Mouse (Mus musculus) frontal cortex, adult 2 months (tissue): Measurements from ENCODE around the gene Nfxl1. TPM values are rescaled to one million over a fixed set of nuclear protein-coding genes. Genes with fewer than 3 reads are reported as not detected.
"Not testable (repeated sequence)": the region's sequence is repeated elsewhere in the genome, so short reads cannot be mapped to it uniquely, and the experiment has no call there.

Experiments used
- DNase-seq, 2 experiments: peaks; one replicate each; pipeline ENCODE4 v3.0.0; 2022; ENCODE audit warnings: low spot score in 1 of 2; ENCODE audit errors: extremely low spot score in 1 of 2
- polyA plus RNA-seq: library from polyadenylated mRNA; depleted of rRNA; stranded (reverse); fragments of >200 nt; gene quantifications from 2 replicates; pipeline ENCODE4 v1.2.3, GENCODE M21; 2012; rRNA removed

The Nfxl1 gene
- polyA plus RNA-seq = 11.9 and 12.3 TPM in 2 replicates

DNA sequence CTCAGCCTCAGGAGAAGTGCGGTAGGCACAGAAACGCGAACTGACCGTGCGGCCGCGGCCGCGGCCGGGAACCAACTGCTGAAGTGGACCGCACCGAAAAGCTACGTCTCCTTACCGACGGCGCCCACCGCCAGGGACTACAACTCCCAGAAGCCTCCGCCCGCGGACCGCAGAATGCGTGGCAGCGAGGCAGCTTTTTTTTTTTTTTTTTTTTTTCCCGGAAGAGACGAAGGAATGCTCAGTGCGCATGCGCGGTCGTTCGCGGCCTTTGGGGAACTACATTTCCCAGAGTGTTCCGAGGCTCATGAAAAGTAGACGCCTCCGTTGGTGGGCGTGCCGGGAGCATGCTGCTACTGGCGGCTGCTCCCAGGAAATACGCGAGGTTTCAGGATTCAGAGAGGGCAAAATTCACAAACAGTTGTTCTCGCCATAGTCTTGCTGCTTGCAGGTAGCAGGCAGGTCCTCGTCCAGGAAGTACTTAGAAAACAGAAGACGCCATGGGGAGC, at the start of gene Nfxl1:
TSS of gene Nfxl1 (minus strand) at position 141 of the 506 bp plus-strand sequence.
- peak; percentile 93 to 98 for DNase-seq

DNA sequence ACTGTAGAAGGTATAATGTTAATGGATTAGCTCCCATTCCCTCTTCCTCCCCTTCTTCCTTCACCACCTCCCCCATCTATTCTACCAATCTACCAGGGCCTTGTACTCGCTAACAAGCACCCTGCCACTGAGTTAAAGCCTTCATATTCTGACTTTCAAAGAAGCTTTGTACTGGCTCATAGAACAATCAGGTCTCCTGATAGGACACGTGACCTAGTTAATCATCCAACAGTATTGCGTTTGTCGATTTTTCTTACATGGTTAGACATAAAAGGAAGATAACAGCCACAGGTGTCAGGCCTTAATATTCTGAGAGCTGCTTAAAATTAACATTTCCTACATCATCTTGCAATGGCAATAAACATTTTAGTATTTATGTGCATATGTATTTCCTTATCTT, 43.7 kb upstream of the Nfxl1 start:
- no peak for DNase-seq

DNA sequence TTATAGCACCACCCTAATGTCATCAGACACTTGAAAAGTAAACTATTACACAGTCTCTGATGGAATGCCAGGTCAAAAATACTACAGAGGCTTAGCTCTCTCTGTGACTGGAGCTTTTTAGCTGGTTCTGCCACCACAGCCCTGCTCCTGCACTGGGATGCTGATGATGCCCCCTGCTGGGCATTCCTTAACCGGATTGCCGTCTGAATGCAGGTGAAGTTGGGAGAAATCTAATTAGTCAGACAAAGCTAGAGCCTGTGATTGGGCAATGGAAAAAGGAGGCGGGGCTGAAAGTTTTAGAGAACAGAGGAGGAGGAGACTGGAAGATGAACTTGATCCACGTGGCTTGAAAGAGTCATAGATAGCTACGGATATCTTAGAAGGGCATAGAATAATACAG, 41.5 kb upstream of the Nfxl1 start:
- DNase-seq = peak in 1 of 2 experiments; percentile 26

DNA sequence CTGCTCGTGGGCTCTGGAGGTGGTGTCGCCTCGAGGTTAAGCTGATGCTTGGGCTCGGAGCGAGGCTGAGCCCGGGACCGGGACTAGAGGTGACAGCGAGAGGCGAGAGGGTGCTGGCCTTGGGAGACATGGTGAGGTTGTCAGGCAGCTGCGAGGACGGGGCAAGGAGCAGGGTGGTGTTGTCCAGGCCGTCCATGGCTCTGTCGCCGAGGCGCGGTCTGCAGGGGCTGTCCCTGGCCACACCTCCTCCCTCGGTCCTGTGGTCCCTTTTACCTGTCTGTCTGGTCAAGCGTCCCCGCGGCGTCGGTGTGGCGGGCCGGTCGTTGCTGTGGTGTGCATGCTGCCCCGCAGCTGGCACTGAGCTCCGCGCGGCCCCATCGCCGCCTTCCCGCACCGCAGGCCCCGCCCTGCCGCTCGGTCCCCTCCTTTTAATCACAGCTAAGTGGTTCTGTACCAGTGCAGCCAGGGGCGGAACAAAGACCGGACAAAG, 27.8 kb upstream of the Nfxl1 start, which contains the start of gene Gm5868:
TSS of gene Gm5868 (minus strand) at position 360 of the 490 bp plus-strand sequence.
- no peak for DNase-seq

DNA sequence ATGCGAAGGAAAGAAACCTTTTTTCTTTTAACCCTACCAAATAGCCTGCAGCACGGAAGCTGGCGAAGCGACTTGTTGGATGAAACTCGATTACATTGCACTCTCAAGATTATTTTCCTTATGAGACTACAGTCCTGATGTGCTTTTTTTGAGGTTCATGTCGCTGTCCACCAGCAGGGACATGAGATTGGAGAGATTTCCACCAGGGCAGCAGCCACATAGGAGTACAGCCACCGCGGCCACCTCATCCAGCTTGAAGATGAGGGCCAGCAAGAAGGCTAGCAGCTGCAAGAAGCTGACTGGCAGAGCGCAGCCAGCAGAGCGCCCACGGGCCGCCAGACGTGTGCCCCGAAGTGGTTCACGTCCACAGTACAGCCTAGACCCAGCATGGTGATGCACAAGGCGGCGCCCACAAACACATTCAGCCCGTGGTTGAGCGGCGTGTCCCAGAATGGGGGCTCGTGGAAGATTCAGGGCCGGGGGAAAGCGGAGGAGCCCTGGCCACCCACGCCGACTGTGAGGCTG, 27.2 kb upstream of the Nfxl1 start:
- not testable (repeated sequence) for DNase-seq

DNA sequence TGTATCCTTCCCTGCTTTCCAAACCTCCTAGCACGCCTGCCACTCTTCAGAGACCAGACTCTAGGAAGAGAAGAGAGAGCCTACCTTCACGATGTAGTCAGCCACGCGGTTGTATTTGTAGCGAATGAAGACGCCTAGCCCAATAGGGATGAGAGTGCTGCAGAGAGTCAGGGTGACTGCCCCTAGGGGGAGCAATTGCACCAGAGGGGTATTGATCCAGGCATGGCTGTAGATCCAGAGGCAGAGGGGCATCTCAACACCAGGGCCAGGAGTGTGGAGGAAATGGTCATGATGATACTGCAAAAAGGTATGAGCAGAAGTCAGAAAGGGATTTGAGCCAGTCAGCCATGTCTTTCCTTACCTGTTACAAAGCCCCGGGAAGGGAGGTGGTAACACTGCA, 26.6 kb upstream of the Nfxl1 start:
- DNase-seq = not testable (repeated sequence)

DNA sequence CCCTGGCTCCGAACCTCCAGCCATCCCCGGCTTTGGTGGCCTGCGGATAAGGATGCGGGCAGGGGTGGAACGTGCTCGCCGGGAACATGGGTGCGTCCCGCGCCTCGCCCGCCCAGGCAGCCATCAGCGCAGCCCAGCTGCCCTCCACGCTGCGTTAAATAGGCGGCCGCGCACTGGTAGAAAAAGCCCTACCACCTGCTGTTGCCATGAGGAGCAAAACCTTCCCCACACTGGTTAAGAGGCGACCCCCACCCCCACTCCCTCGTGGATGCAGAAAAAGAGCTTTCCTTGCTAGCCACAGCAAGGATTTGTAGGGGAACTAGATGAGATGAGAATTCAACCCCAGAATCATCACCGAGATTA, 21.5 kb upstream of the Nfxl1 start, which contains the start of gene Zar1:
TSS of gene Zar1 (minus strand) at position 285 of the 363 bp plus-strand sequence.
- not testable (repeated sequence) for DNase-seq

DNA sequence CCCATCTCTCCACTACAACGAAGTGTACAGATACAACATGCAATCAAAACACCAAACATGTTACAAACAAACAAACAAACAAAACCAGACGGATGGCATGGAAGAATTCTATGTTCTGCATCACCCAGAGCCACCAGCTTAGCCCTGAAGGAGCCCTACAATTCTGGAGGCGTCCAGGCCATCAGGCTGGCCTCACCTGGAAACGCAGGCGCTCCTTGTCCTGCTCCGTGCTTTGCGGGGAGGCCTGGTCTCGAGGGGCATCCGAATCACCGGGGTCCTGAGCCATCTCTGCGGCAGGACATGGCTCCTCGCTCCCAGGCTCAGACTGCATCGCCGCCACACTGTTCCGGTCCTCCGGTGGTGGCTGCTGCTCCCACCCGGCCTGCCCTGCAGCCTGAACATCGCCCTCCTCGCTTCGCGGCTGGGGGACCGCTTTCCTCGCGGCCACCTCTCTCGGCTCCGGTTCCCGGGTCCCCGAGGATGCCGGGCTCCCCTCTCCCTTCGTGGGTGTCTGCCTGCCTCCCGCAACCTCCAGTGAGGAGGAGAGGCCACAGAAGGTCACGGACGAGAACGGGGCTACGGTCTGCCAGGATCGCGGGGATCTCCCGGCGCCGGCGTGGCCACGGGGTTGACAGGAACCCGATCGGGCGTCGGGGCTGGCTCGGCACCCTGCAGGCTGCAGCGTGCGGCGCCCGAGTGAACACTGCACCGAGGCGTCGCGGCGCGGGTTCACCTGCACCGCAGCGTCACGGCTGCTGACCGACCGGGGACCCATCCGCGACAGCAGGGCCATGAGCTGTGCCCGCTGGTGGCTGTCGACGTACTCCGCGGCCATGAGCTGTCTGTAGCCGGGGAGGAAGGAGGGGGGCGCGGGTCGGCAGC, 20.8 kb upstream of the Nfxl1 start:
- DNase-seq = not testable (repeated sequence)

DNA sequence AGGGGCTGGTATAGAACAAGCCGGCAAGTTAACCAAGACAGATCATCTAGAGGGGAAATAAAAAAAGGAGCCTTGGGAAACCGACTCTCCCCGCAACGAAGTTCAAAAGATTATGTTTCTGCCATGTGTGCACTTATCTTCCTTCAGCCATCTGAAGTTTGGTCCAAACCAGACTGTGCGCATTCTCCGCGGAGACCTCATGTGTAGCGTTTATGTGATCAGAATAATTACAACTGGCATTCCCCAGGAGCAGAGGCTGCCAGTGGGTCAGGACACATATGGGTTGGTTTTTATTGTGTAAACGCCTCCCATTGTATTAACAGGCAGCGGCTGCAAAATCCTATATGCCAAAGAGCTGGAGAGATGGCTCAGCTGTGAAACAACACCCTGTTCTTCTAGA, 20.1 kb upstream of the Nfxl1 start:
- DNase-seq = not testable (repeated sequence)

DNA sequence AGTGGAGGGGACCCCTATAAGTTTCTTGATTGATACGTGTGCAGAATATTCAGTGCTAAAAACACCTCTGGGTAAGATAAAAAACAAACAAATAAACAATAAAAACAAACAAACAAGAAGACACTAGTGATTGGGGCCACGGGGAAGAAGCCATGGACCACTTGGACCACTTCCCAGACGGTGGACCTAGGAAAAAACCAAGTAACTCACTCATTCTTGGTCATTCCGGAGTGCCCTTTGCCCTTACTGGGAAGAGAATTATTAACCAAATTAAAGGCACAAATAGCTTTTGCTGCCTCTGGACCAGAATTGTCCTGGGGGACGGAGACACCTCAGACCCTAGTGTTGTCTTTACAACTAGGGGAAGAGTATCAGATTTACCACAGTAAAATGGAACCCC, 6.1 kb upstream of the Nfxl1 start:
- no peak for DNase-seq

DNA sequence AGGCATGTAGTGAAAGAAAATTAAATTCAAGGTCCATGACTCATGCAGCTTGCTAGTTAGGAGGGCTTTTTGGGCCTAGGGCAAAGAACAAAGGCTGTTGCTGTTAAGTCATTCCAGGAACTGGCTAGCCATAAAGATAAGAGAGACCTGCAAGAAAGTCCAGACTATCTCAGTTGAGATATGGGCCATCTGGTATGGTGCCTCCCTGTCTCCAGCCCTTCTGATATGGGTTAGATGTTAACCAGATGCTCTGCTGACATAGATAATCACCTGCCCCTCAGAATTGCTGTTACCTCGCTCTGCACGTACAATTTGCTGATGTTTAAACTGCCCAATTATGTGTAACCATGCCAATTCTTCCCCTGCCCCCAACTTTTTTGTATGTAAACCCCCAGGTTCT, 3.7 kb upstream of the Nfxl1 start:
- DNase-seq = not testable (repeated sequence)

DNA sequence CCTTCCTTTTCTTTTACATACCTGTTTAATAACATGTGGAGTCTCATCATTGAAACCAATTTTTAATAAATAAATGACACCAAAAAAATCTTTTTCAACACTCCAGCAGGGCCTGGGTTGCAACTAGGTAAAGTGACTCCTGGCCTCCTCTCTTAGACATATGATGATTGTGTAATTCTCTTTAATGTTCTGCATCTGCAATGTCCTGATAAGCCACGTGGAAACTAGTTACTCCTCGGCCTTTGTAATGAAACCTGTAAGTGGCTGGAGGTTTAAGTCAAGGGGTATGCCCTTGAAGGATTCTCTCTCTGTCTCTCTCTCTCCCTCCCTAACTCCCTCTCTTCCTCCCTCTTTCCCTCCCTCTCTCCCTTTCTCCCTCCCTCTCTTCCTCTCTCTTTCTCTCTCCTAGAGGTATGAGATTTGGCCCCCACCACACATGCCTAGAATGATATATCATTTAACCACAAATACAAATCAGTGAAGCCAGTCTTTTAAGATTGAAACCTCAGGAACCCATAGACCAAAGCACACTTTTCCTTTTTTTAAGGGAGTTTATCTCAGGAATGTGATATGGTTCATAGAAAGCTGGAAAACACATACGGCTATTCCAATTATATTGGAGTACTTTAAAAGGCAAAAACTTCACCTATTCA, 1.6 kb upstream of the Nfxl1 start:
- DNase-seq = no peak

DNA sequence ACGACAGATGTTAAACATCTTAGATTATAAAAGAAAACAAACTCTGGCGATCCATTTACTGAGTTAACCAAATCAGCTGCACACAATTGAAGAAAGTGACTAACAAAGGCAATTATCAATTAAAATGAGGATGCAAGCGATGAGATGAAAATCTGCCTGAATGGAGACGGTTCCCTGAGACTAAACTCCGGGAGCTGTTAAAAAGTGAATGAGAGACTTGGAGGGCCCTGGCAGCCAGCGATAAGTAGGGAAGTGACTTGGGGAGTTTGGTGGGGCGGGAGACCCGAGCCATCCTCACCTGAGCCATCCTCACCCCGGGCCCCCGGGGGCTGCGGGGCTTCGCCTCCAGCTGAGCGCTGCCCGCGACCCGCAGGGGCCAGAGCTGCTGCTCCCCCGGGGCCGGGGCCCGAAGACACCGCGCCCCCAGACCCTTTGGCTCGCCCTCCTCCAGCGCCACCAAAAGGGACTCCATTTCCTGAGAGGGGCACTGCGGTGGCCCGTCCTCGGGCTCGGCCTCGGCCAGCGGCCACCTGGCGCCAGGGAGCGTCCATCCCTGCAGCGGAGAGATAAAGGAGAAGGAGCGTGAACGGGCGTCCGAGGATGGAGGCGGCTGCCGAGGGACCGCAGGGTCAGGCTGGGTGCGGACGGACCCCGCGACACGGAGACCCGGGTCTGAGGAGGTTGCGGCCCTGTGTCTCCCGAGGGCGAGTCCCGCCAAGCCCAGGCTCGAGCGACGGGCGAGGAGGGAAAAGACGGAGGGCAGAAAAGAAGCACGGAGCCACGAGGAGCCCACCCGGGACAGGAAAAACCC, 563 bp downstream of the Nfxl1 start:
- peak; percentile 10 for DNase-seq

DNA sequence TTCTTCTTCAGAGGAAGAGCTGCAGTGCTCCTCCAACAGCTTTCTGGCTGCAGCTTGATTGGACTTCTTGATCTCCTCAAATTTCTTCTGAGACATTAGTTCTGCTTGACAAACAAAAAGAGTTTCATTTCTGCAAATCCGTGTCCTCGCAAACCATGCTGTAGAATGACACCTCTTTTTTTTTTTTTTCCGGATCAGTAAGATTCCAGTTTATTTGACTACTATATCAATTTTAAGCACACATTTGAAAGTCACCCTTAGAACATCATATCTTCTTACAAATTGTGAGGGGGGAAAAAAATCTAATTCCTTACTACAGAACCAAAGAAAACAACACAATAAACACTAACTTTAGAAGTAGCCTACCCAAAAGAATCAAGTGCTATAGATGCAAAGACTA, 3.2 kb downstream of the Nfxl1 start:
- DNase-seq = no peak

DNA sequence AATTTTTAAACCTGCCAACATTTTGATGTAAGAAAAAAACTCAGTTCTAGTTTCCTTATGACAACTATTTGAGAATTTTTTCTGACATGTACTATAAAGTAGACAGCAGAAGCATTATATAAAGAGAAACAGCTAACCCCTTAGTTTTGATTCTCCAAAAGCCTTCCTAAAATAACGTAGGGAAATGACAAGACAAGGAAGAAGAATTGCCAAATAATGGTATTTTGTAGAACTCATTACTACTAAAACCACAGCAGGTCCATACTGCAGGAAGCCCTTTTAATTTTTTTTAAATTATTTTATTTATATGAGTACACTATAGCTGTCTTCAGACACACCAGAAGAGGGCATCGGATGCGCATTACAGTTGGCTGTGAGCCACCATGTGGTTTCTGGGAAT, 8.3 kb downstream of the Nfxl1 start:
- DNase-seq = no peak

DNA sequence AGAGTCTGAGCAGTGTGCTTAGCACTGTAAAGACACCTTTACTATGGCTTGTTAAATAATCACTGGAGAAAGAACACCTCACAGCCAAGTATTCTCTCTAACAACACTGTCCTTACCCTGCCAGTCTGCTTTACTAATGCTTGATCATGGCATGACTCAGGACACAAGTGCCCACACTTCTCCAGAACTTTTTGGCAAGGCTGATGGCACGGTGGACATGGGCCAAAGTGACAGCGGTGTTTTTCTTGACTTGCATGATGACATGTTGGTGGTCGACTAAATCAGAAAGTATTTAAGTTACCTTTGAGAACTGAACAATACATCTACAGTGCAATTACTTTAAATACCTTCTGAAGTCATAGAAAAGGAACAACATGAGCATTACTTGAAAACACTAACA, 30.6 kb downstream of the Nfxl1 start:
- DNase-seq = no peak

DNA sequence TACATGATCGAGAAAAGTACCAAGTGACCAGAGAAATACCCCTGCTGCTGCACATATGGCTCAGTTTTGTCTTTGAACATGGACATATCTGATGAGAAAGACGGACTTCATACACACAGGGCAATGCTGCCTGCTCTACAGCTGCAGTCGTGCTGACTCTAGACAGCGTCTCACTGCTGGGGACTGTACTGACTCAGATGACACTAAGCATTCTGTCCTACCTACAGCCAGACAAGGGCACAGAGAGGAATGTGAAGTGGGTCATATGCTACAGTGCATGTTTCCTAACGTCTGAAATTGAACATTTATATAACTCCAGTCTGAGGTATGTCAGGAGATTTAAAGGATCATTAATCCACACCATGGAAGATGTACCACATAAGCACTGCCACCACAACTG, 45.7 kb downstream of the Nfxl1 start:
- no peak for DNase-seq

DNA sequence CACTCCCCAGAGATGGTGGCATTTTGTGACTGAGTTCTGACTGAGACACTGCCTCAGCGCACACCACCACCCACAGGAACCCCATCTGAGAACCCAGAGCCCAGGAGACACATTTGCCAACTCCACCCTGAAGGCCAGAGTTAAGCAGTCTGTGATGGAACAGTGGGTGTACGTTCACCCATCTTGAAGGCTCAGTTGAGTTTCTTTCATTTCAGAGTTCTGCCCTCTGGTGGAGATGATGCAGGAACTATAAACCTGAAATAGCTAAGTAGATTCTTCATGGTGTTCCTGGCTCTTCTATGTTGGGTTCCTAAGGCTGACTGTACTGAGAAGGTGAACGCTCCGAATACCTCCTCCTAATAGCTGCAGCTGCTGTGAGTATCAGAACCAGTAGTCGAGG, 53.7 kb downstream of the Nfxl1 start:
- peak in 1 of 2 experiments; percentile 62 for DNase-seq

DNA sequence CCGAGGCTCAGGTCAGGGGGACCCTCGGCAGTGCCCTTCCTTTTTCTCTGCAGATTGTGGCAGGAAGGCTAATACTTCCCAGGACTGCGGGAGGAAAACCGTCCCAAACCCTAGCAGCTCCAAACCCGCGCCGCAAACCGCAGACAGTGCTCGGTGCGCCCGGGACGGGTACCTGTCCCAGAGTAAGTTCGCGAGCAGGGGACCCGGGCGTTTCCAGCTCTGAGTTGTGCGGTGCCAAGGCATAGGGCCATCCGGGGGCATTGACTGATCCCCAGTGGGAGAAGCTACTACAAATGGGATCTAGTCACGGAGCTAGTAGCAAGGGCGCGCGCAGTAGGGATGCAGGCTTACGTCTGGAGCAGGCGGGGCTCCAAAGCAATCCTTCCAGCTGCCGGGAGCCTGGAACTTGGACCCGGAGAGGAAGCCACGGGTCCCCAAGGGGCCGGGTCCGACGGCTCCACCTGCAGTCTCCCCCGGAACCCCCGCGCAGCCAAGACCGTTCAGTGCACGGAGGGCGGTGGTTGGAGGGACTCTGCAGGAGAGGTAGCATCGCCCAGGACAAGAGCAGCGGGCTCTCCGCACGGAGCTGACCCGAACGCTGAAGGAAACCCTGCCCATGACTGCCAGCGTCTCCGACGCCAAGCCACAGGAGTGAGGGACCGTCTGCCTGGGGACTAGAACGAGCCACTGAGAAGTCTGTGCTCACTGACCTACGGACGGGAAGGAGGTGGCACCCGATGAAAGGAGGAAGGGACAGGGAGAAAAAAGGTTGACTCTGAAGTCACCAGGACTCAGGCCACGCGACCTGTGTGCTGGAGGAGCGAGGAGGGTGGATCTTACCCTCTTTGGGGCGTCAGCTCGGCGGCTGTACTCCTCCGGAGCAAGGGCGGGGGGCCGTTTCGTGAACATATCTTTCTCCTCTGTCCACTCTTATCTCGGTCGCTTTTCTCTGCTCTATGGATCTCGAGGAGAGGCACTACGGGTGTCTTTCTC, 55.7 kb downstream of the Nfxl1 start, which contains the start of gene Corin:
TSS of gene Corin (minus strand) at position 943 of the 993 bp plus-strand sequence.
- no peak for DNase-seq
